Mouse (Mus musculus): Measurements from ENCODE around the gene Baiap3.

Baiap3 gene

DNA sequence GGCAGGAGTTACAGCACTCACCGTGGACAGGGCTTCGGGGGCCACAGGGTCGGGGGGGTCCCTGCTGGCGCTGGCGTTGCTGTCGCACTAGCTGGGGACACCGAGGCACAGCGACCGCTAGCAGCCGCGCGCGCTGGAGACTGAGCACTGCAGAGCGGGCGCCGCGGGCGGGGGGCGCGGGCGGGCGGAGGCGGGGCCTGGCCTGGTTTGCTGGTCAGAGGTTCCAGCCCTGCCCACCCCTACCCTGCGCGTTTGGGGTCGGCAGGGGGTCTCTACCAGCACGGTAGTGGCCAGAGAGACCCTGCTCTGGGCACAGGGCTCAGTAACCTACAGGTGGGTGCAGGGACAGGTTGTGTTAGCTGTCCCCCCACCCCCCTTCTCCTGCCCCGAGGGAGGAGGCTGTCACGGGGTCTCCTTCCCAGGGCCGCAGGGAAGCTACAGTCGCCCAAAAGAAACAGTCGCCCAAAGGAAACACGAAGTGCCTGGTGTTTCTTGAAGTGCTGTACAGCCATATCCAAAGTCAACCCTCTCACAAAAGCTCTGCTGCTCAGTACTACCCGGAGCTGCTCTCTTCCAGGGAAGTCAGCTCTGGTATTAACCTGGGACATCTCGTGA, at the start of gene Baiap3:
Gene Baiap3, minus strand, starts transcription at position 225 of the 615 bp plus-strand sequence.
- in situ Hi-C loops (cut with MboI; ENCODE audit: low pct_unique_long_range_greater_than_20kb in 1 of 2, low sequenced_read_pairs in 2 of 2, unreplicated experiment in 1 of 2), result no loop called here

DNA sequence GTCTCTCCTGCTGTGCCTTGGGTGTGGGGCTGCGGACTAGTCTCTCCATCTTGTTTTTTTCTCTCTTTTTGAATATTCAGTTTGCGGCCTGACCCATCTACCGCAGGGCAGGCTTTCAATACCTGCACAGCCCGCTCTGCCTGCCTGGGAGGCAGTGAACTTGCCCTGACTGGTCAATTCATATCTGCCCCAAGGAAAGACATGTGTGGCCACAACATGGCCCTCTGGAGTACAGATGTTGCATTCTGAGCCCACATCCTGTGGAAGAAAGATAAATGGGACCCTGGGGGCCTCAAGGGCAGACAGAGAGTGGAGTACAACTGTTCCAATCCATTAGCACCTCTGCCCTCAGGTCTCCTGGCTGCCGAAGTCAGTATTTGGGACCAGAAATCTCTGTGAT, 41.9 kb upstream of the Baiap3 start, which contains the start of gene Prss34:
Gene Prss34, plus strand, starts transcription at position 301 of the 400 bp plus-strand sequence.
- in situ Hi-C loops (cut with MboI; ENCODE audit: low pct_unique_long_range_greater_than_20kb in 1 of 2, low sequenced_read_pairs in 2 of 2, unreplicated experiment in 1 of 2), result no loop called here

DNA sequence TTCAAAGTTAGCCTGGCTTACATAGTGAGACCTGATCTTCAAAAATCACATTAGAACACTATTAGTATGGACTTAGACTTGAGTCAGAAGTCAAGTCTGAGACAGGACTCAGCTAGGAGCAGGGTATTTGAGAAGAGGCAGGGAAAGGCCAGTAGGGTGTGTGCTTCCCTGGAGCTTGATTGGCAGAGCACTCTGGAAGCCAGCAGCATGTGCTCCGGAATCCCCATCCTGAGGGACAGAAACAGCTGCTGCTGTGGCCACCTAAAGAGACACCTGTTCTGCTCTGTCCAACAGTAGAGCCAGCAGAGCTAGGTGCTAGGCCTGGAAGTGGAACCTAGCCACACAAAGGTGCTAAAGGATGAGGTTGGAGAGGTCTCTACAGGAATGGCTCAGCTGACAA, 37.9 kb upstream of the Baiap3 start:
- in situ Hi-C loops (cut with MboI; ENCODE audit: low pct_unique_long_range_greater_than_20kb in 1 of 2, low sequenced_read_pairs in 2 of 2, unreplicated experiment in 1 of 2), result no loop called here

DNA sequence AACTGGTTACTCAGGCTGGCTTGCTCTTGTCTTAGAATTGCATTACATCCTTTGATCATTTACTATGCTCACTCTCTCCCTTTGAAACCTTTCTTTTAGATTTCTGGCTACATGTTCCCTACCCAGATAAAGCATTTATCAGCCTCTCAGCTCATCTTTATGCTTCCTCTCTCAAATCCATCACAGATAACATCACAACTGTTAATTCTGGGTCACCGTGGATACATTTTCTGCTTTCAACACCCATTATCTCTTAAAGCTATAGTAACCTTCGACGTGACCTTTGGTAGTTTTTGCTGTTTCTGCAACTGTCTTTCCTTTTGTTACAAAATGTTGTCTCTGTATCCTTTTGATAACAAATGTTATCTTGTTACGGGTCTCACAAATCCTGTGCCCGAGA, 37.3 kb upstream of the Baiap3 start:
- in situ Hi-C loops (cut with MboI; ENCODE audit: low pct_unique_long_range_greater_than_20kb in 1 of 2, low sequenced_read_pairs in 2 of 2, unreplicated experiment in 1 of 2), result no loop called here

DNA sequence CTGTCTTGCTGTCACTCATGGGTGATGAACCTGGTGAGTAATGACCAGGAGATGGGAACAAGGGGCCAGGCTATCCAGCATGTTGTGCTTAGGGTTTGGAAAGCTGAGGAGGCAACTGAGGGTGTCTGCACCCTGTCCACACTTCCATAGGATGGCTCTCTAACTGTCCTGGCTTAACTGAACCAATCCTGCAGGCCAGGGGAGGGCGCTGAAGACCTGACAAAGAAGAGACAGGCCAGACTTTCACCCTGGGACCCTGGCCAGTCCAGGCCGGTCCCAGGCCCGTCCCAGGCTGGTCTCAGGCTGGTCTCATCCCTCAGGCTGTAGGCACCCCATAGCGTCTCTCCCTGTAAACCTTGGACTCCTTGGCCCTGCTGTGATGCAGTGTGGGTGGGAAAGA, 34.2 kb upstream of the Baiap3 start:
- in situ Hi-C loops (cut with MboI; ENCODE audit: low pct_unique_long_range_greater_than_20kb in 1 of 2, low sequenced_read_pairs in 2 of 2, unreplicated experiment in 1 of 2), result no loop called here

DNA sequence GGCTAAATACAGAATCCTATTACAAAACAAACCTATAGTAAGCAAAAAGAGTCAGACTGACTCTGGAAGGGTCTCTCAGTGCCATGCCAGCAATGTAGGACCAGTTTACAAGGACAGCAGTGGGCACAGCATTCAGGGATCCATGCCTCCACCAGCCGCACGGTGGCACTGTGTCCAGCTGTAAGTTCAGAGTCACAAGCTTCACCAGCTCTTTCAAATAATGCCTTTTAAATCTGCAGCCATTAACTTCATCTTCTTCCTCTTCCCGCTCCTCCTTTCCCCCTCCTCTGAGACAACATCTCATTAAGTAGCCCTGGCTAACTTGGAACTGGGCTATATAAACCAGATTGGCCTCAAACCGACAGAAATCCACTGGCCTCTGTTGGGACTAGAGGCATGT, 32.7 kb upstream of the Baiap3 start:
- in situ Hi-C loops (cut with MboI; ENCODE audit: low pct_unique_long_range_greater_than_20kb in 1 of 2, low sequenced_read_pairs in 2 of 2, unreplicated experiment in 1 of 2), result no loop called here

DNA sequence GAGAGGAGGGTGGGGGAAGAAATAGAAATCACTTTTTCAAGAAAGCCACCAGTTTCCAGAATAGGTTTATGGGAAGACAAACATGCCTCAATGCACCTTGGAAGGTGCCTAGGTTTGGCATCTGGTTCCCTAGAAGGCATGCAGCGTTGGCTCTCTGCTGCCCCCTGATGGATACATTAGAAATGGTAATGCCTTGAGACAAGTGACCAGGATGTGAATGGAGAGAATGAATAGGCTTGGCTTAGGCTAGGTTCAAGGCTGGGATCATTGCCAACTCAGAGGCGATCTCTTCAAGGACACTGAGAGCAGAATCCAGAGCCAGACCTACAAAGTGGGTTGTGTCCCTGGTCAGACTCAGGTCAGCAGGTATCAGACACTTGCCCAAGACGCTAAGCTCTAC, 28.9 kb upstream of the Baiap3 start:
- in situ Hi-C loops (cut with MboI; ENCODE audit: low pct_unique_long_range_greater_than_20kb in 1 of 2, low sequenced_read_pairs in 2 of 2, unreplicated experiment in 1 of 2), result no loop called here

DNA sequence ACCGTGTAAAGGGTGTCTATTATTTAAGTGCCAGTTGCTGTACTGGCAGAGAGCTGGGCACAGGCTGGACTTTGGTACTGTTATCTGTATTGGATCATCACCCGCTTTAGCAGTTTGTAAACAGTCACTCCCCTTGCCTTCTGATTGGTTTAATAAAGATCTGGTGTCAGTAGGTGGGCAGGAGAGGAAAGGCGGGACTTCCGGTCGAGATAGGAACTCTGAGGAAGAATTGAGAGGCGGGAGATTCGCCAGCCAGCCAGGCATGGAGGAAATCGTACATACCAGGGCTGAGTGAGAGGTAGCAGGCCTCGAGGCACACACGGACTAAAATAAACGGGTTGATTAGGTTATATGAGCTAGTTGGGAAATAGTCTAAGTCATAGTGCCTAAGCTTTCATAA, 26.0 kb upstream of the Baiap3 start:
- in situ Hi-C loops (cut with MboI; ENCODE audit: low pct_unique_long_range_greater_than_20kb in 1 of 2, low sequenced_read_pairs in 2 of 2, unreplicated experiment in 1 of 2), result no loop called here

DNA sequence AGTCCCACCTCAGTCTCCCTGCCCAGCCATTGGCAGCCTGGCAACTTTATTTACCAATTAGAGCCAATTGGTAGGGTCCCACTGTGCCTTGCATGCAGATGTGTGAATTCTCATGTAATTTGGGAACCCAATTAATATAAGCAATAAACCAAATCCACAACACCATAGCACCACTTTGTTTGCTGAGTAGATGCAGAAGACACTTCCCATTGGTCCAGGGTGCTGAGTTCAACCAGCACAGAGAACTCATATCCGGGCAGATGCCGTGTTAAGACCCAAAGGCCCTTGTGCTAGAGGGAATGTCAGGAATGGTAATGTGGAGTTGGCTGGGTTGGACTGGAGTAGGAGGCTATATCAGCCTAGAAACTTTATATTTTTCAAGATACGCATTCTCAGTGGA, 19.7 kb upstream of the Baiap3 start:
- in situ Hi-C loops (cut with MboI; ENCODE audit: low pct_unique_long_range_greater_than_20kb in 1 of 2, low sequenced_read_pairs in 2 of 2, unreplicated experiment in 1 of 2), result no loop called here

DNA sequence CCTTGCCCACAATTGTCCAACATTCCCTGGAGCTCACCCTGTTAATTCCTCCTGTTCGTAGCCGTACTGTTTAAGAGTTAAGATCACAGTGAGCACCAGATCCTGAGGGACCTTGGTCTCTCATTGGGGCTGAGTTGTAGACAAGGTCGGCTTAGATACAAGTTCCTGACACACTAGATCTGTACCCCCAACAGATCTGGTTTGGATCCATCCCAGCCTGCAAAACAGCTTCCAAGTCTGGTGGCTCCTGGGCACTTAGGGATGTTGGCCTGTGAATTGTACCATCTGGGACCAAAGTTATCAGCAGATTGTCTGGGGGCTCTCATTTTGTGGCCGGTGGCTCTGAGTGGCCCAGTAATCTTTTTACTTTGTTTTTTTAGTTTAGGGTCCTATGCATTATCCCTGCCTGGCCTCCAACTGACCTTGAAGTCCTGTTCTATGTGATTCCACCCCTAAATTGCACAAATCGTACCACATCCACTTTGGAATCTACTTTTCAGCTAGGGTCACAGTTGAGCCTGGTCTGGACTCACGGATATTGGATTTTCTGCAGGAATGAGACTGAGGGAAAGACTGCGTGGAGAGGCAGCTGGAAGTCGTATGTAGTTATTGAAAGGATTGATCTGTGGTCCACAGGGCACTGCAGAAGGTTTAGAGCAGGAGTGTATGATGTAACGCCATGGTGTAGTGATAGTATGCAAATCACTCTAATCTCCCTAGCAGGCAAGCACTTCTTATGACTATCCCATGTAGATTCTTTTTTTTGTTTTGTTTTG, 18.6 kb upstream of the Baiap3 start, which contains the start of gene Ube2i:
Gene Ube2i, minus strand, starts transcription at position 52 of the 776 bp plus-strand sequence.
- in situ Hi-C loops (cut with MboI; ENCODE audit: low pct_unique_long_range_greater_than_20kb in 1 of 2, low sequenced_read_pairs in 2 of 2, unreplicated experiment in 1 of 2), result no loop called here

DNA sequence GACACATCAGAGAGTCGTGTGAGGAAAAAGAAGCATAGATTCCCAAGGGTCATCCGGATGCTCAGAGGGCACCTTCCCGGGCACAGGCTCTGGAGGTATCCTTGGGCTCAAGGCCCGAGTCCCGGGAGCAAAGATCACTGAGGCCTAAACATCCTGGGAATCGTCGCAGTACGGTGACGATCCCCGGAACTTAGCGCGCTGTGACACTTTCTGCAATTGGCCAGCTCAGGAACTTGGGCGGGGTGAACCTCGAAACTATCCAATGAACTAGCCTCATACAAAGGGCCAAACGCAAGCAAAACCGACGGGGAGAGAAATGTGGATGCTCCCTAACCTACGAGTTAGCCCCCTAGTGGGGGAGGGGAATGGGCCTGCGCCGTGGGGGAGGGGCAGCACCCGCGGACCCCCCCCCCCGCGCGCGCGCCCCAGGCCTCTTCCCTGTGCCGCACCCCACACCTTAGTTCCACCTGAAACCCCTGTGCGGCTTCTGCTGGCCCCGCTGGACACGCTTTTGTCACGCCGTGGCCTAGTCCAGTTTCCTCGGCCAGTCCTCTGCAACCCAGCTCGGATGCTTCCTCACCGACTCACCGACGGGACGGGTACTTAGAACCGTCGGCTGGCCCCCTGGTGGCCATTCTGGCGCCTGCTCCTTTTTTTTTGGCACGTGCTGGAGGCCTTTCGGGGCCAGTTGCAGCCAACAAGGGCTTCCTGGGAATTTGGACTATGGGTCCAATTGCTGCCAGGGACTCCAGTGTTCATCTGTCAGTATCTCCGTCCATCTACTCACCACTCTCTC, 17.7 kb upstream of the Baiap3 start:
- in situ Hi-C loops (cut with MboI; ENCODE audit: low pct_unique_long_range_greater_than_20kb in 1 of 2, low sequenced_read_pairs in 2 of 2, unreplicated experiment in 1 of 2), result no loop called here

DNA sequence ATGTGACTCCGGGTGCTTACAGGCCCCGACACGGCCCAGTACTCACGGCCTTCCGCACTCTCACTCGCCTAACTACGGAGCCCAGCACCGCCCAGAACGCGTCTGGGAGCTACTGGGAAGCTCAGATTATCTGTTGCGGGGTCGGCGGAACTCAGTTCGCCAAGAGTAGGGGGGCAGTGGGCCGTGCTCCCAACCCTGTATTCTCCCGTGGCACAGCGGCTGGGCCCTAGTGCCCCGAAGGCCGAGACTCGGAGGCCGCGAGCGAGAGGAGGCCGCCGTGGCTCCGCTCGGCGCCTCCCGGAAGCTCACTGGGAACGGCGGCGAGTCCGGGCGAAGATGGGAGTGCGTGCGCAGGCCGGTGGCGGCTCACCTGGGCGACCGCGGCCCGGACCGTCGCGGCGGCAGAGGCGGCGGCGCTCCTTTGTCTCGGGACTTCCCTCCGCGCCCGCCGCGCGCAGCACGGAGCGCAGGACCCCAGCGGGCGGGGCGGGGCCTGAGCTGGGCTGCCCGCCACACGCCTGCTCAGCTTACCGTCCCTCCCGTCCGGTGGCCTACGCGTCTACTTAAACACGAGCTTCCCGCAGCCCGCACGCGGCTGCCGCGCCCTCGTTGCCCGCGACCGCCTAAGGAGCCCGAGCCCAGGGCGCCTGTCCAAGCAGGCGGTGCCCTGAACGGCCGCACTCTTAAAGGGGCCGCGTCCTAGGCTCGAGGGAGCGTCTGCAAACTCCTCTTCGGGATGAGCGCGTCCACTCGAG, 17.0 kb upstream of the Baiap3 start:
- in situ Hi-C loops (cut with MboI; ENCODE audit: low pct_unique_long_range_greater_than_20kb in 1 of 2, low sequenced_read_pairs in 2 of 2, unreplicated experiment in 1 of 2), result no loop called here

DNA sequence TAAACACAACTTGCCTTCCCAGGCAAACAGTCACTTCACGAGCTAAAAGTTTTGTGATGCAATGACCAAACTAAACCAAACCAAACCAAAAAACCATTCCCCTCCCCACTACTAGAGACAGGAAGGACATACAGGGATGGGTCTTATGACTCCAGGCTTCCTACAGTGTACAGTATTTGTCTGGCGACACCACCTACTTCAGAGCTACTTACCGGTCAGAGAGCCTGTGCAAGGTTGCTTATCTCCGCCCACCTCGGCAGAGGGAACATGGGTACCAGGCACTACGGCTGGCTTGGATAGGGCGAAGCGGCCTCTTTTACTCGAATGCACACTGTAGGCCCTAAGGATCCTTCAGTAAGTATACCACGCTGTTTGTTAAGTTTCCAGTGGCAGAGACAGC, 16.2 kb upstream of the Baiap3 start:
- in situ Hi-C loops (cut with MboI; ENCODE audit: low pct_unique_long_range_greater_than_20kb in 1 of 2, low sequenced_read_pairs in 2 of 2, unreplicated experiment in 1 of 2), result no loop called here

DNA sequence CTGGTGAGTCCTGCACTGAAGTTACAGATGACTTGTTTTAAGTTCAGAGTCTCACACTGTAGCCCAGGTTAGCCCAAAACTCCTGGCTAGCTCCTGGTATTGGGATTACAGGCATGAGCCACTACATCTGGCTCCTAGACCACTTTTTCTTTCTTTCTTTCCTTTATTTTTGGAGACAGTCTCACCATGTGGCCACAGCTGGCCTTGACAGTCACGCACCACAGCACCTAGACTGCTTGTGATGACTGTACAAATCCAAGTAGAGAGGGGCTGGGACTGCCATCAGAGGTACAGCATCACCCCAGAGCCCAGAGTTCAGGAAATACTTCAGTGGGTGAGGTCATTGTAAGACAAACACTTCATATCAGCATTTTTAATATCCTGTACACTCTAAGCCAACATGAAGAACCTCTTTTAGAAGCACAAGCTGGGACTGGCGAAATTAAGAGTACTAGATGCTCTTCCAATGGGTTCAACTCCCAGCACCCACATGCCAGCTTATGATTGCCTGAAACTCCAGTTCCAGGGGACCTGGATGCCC, 14.7 kb upstream of the Baiap3 start:
- in situ Hi-C loops (cut with MboI; ENCODE audit: low pct_unique_long_range_greater_than_20kb in 1 of 2, low sequenced_read_pairs in 2 of 2, unreplicated experiment in 1 of 2), result no loop called here

DNA sequence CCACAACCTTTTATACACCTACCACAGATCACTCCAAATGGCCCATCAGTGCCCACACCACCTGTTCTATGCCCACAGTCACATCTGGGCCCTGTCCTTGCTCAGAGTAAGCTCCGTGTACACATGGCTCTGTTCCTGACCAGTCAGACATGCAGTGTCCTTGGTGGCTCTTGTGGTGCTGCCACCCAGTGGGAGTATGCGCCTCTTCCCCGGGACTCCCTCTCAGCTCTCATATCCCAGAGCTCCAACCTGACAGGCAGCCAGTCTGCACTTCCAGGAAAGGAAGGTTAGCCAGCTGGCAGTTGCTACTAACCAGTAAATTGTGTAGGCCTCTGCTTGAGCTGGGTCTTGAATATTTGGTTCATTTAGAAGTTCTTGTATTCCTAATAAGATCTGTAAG, 8.3 kb upstream of the Baiap3 start:
- in situ Hi-C loops (cut with MboI; ENCODE audit: low pct_unique_long_range_greater_than_20kb in 1 of 2, low sequenced_read_pairs in 2 of 2, unreplicated experiment in 1 of 2), result no loop called here

DNA sequence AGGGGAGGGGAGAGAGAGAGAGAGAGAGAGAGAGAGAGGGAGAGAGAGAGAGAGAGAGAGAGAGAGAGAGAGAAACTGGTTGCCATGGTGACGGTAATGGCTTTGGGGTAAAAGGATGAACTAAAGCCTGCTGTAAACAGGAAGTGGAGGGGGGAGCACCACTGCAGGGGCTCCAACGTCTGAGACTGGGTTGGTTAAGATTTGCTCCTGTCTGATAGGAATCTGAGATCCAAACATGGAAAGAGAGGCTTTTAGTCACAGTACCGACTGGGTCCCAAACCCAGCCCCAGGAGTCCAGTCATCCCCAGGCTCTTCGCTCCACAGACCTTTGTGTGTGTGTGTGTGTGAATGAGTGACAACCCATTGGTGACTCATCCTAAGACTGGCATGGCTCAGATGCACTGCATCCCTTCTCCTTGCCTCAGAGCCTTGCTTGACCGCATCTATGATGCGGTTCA, 1.7 kb upstream of the Baiap3 start:
- in situ Hi-C loops (cut with MboI; ENCODE audit: low pct_unique_long_range_greater_than_20kb in 1 of 2, low sequenced_read_pairs in 2 of 2, unreplicated experiment in 1 of 2), result no loop called here

DNA sequence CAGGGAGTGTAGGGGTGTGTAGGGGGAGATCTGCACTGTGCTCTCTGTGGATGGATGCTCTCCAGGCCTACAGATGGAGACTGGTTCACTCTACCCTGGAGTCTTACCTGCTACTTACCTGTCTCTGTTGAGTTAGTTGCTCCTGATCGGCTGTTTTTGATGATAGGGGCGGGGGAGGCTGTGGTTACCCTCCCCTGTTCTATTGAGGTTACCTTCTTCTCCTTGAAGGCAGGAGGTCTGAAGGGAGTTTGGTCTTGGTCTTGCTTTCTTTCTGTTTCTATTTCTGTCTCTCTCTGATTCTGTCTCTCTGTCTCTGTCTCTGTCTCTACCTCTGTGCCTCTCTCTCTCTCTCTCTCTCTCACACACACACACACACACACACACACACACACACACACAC, 1.1 kb downstream of the Baiap3 start:
- in situ Hi-C loops (cut with MboI; ENCODE audit: low pct_unique_long_range_greater_than_20kb in 1 of 2, low sequenced_read_pairs in 2 of 2, unreplicated experiment in 1 of 2), result no loop called here

DNA sequence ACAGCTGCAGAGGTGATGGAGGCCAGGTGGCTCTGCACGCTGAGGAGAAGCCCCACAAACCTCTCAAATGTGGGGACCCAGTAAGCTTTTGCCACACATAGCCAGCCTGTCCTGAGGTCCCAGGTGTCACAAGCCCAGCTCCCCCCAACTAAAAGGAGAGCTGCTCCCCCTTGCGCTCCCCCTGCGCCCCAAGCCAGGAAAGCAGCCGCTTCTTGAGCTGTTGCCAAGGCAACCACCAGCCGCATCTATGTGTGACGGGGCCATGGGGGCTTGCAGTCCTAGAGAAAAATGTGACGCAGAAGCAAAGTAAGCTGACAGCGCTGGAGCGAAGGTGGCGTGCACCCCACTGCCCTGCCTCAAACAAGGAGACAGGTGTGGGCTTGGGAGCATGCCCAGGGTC, 2.4 kb downstream of the Baiap3 start:
- in situ Hi-C loops (cut with MboI; ENCODE audit: low pct_unique_long_range_greater_than_20kb in 1 of 2, low sequenced_read_pairs in 2 of 2, unreplicated experiment in 1 of 2), result no loop called here

All from mouse embryonic stem cell (cell line).